Mouse (Mus musculus): ENCODE results near the gene Asap3. TPM values are rescaled to one million over a fixed set of nuclear protein-coding genes. Genes with fewer than 3 reads are reported as not detected.

Asap3 gene
- polyA plus RNA-seq, 1 experiment from 2014 or later: 1.6 TPM

GRCm38 (mm10) chr4:136284455-136284854 is 78.3 kb downstream of the Asap3 start, which contains the start of gene Zfp46:
Gene Zfp46 (plus strand): TSS chr4:136284683.
- Histone ChIP-seq H3K9ac (ENCODE audit: low read length) (peak within 1 kb of the TSS; percentile 52), H3K9me3 (ENCODE audit: control insufficient read depth, low read length) (no peaks in the 10 kb centered on the region), H3K36me3 (ENCODE audit: control insufficient read depth, insufficient read depth, low read length) (peaks cover 10% of the 10 kb centered on the region; the same call in 1 of the 2 replicates), H3K4me2 (replicated peaks; ENCODE audit: low read depth) (peak within 1 kb of the TSS; percentile 77), H3K4me3 (ENCODE audit: low read depth, low read length) (peak within 1 kb of the TSS; percentile 67), H3K27ac (replicated peaks) (peak within 1 kb of the TSS; percentile 95), H3K27me3 (ENCODE audit: control insufficient read depth, insufficient read depth, low read length) (no peaks in the 10 kb centered on the region), H3K4me1 (replicated peaks; ENCODE audit: control insufficient read depth, insufficient read depth) (peaks cover 2% of the 10 kb centered on the region)
- TF ChIP-seq EP300 (optimal IDR thresholded peaks at IDR 0.05): no peak
- TF ChIP-seq CTCF (IDR thresholded peaks at IDR 0.05; ENCODE audit: low read depth): no peak
- DNase-seq (ENCODE audit: low spot score): peak; percentile 41
- 18% methylated on average over 5 of the region's 5 CpGs for WGBS
- no peak for ATAC-seq (ENCODE audit: low FRiP score, low TSS enrichment)

GRCm38 (mm10) chr4:136284891-136285290 is 78.7 kb downstream of the Asap3 start:
- DNase-seq (ENCODE audit: low spot score): no peak
- H3K4me1 ChIP-seq (replicated peaks; ENCODE audit: control insufficient read depth, insufficient read depth): peaks cover 2% of the 10 kb centered on the region
- ATAC-seq (ENCODE audit: low FRiP score, low TSS enrichment): no peak; the same call in 1 of the 2 replicates
- no peaks in the 10 kb centered on the region for H3K27me3 ChIP-seq (ENCODE audit: control insufficient read depth, insufficient read depth, low read length)
- H3K4me3 ChIP-seq (ENCODE audit: low read depth, low read length): peak overlapping the region; percentile 67
- H3K9me3 ChIP-seq (ENCODE audit: control insufficient read depth, low read length): no peaks in the 10 kb centered on the region
- peak overlapping the region; percentile 77 for H3K4me2 ChIP-seq (replicated peaks; ENCODE audit: low read depth)
- 13% methylated on average over 6 of the region's 6 CpGs for WGBS
- peaks cover 14% of the 10 kb centered on the region for H3K36me3 ChIP-seq (ENCODE audit: control insufficient read depth, insufficient read depth, low read length)
- H3K27ac ChIP-seq (replicated peaks): peak overlapping the region; percentile 95
- peak overlapping the region; percentile 52 for H3K9ac ChIP-seq (ENCODE audit: low read length)
- no peak for TF ChIP-seq EP300 (optimal IDR thresholded peaks at IDR 0.05)
- TF ChIP-seq CTCF (IDR thresholded peaks at IDR 0.05; ENCODE audit: low read depth): no peak

GRCm38 (mm10) chr4:136285348-136285810 is 79.2 kb downstream of the Asap3 start:
- H3K4me1 ChIP-seq (replicated peaks; ENCODE audit: control insufficient read depth, insufficient read depth): peaks cover 2% of the 10 kb centered on the region
- peak overlapping the region; percentile 77 for H3K4me2 ChIP-seq (replicated peaks; ENCODE audit: low read depth)
- H3K4me3 ChIP-seq (ENCODE audit: low read depth, low read length): peak overlapping the region; percentile 67
- no peaks in the 10 kb centered on the region for H3K27me3 ChIP-seq (ENCODE audit: control insufficient read depth, insufficient read depth, low read length)
- TF ChIP-seq CTCF (IDR thresholded peaks at IDR 0.05; ENCODE audit: low read depth) (no peak), EP300 (optimal IDR thresholded peaks at IDR 0.05) (no peak)
- H3K36me3 ChIP-seq (ENCODE audit: control insufficient read depth, insufficient read depth, low read length): peaks cover 19% of the 10 kb centered on the region
- DNase-seq (ENCODE audit: low spot score) (peak; percentile 94), ATAC-seq (ENCODE audit: low FRiP score, low TSS enrichment) (peak; percentile 96)
- 0% methylated on average over 25 of the region's 25 CpGs for WGBS
- peak overlapping the region; percentile 52 for H3K9ac ChIP-seq (ENCODE audit: low read length)
- H3K9me3 ChIP-seq (ENCODE audit: control insufficient read depth, low read length): no peaks in the 10 kb centered on the region
- peak overlapping the region; percentile 95 for H3K27ac ChIP-seq (replicated peaks)

- Histone ChIP-seq H3K9me3 (ENCODE audit: control insufficient read depth, low read length) (no peaks in the 10 kb centered on the region), H3K4me1 (replicated peaks; ENCODE audit: control insufficient read depth, insufficient read depth) (peaks cover 2% of the 10 kb centered on the region), H3K27ac (replicated peaks) (peak overlapping the region; percentile 95), H3K9ac (ENCODE audit: low read length) (peak overlapping the region; percentile 70), H3K4me2 (replicated peaks; ENCODE audit: low read depth) (peak overlapping the region; percentile 77), H3K27me3 (ENCODE audit: control insufficient read depth, insufficient read depth, low read length) (no peaks in the 10 kb centered on the region), H3K4me3 (ENCODE audit: low read depth, low read length) (peak overlapping the region; percentile 67), H3K36me3 (ENCODE audit: control insufficient read depth, insufficient read depth, low read length) (peaks cover 24% of the 10 kb centered on the region)
- ATAC-seq (ENCODE audit: low FRiP score, low TSS enrichment) (peak; percentile 84), DNase-seq (ENCODE audit: low spot score) (peak; percentile 96)
- WGBS: under 1% methylated on average over 29 of the region's 29 CpGs
- TF ChIP-seq CTCF (IDR thresholded peaks at IDR 0.05; ENCODE audit: low read depth) (no peak; the same call in 1 of the 2 replicates), EP300 (optimal IDR thresholded peaks at IDR 0.05) (no peak)
Measured at GRCm38 (mm10) chr4:136285811-136286371, 79.7 kb downstream of the Asap3 start.

- ATAC-seq (ENCODE audit: low FRiP score, low TSS enrichment): no peak
- Histone ChIP-seq H3K9me3 (ENCODE audit: control insufficient read depth, low read length) (no peaks in the 10 kb centered on the region), H3K9ac (ENCODE audit: low read length) (no peak overlapping the region), H3K36me3 (ENCODE audit: control insufficient read depth, insufficient read depth, low read length) (peaks cover 40% of the 10 kb centered on the region), H3K4me2 (replicated peaks; ENCODE audit: low read depth) (no peak overlapping the region), H3K4me1 (replicated peaks; ENCODE audit: control insufficient read depth, insufficient read depth) (0 out of 2 replicates have a peak, but pooled peaks cover 2% of the 10 kb centered on the region), H3K27ac (replicated peaks) (no peak overlapping the region), H3K27me3 (ENCODE audit: control insufficient read depth, insufficient read depth, low read length) (no peaks in the 10 kb centered on the region), H3K4me3 (ENCODE audit: low read depth, low read length) (no peak overlapping the region)
- no peak for DNase-seq (ENCODE audit: low spot score)
- 69% methylated on average over 66 of the region's 66 CpGs for WGBS
- no peak for TF ChIP-seq EP300 (optimal IDR thresholded peaks at IDR 0.05)
- TF ChIP-seq CTCF (IDR thresholded peaks at IDR 0.05; ENCODE audit: low read depth): no peak
Measured at GRCm38 (mm10) chr4:136289918-136290780, 84.0 kb downstream of the Asap3 start.
